Mouse (Mus musculus) spleen, postnatal 36 days (tissue): ENCODE measurements around the gene Zfp950.

Experiments used
- DNase-seq, 2 experiments: peaks; one replicate each; pipeline ENCODE4 v3.0.0; 2022; ENCODE audit warnings: low spot score in 2 of 2, mixed read lengths in 1 of 2

The Zfp950 gene

DNA sequence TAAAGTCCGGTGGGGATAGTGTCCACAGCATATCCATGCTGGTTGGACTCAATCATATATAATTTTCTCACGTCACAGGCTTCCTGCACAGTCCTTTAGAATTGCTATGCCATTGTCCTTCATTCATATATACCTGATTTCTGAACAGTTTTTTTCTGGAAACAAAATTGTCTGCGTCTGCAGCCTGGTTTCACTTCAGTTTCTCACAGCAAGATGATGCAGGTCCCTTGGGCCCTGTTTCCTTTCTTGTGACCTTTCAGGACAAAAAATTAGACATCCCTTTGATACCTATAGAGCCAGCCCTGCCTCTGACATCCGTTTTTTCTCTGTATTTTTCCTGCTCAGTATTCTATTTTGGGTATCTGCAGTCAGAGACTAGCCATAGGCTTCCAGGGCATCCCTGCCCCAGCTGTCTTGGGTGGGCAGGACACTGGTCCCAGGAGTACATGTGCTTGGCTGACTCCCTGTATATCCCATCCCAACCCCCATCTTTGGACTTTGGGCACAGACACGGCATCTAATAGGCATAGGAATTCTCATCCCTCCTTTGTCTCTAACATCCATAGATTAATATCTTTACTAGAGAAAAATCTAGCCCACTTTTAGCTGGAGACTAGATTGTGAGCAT is 83.7 kb downstream of the Zfp950 start:
- DNase-seq = peak; percentile 35 to 51

DNA sequence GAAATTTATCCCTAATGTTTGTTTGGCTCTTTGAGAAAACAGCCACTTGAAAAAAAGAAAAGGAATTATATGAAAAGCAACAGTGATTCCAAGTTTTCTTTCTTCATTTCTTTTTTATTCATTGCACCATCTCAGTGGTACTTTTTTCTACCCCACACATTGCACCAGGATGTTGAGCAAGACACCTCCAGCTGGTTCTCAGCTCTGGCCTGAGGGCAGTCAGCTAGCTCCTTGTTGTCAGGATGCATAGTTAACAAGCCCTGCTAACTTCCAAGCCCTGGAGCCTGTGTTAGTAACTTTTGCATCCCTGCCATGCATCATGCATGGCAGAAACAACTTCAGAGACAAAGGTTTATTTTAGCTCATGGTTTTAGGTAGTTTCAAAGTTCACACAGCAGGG is 87.9 kb downstream of the Zfp950 start:
- no peak for DNase-seq

DNA sequence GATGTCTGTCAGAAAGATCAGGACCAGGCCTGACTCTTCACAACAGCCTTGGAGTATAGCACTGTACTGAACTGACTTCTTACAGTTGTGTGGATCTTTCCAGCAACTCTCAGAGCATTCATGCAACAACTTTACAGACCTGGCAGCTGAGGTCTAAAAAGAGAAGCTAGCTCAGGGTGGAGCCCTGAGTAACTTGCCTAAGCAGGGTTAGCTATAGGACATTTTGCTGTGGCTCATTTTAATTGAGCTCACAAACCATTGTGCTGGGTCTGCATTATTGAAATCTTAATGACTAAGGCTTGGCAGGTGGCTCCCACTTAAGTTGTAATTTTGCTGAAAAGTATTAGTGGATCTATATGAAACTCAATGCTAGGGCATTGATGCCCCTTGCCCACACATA is 88.6 kb downstream of the Zfp950 start:
- no peak for DNase-seq

DNA sequence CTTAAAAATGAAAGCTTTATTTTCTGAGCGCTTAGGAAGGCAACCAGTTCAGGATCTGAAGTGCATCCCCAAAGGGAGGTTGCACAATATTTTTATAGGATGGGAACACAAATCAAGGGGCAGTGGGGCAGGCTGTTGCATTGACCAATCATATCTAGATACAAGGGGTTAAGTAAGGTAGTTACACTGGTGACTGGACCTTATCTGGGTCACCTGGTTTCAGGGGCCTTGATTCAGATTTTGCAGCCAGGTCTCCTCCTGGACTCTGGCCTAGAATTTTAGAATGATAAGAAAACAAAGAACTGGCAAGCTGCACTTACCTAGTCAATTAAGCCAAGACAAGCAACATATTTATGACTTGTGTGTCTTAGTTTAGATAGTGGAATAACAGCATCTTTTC is 89.5 kb downstream of the Zfp950 start:
- DNase-seq = no peak

DNA sequence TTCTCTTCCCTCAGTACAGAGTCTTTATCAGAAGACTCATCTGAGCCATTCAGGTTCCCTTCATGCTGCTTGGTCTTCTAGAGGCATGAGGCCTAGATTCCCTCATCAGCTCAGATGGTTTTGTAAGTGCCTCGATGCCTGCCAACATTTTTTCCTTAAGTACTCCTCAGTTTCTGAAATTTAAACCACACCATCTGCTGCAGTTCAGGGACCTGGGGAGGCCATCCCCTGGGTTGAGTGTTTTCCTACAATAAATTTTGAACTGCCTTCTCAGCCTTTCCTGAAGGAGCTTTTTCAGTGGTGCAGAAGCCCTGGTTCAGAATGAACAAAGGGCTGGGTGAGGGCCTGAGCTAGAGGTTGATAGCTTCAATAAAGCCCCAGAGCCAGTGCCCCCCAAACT is 91.2 kb downstream of the Zfp950 start:
- no peak for DNase-seq

DNA sequence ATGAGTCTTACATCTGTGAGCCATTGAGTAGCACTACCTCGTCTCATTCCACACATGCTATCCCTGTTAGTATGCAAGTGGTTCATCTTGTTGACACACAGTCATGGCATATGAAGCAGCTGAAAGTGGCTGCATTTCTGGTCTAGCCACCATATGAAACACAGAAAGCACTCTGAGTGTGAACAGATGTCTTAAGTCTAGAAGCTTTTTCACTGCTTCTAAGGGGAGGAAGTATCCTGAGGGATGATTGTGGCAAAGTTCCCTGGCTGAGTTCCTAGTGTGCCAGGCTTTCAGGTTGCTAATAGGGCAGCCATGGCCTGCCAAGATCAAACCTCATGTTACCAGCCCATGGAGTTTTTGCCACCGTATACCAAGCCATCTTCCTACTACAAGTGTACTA is 92.0 kb downstream of the Zfp950 start:
- DNase-seq = no peak

DNA sequence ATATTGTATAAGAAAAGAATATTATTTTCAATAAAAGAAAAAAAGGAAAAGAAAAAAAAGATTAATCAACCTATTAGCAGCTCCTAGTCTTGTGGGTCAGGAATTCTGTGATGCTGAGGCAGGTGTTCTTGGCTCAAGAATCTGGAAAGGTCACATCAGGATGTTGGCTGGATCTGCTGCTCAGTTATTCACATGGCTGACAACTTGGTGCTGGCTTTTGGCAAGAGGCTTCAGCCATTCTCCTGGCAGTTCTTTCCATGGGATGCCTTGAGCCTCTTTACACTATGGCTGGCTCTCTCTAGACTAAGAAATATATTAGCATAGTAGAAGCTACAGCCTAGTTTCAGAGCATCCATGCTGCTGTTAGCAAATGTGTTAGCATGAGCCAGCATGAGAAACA is 101.5 kb downstream of the Zfp950 start:
- DNase-seq = no peak

DNA sequence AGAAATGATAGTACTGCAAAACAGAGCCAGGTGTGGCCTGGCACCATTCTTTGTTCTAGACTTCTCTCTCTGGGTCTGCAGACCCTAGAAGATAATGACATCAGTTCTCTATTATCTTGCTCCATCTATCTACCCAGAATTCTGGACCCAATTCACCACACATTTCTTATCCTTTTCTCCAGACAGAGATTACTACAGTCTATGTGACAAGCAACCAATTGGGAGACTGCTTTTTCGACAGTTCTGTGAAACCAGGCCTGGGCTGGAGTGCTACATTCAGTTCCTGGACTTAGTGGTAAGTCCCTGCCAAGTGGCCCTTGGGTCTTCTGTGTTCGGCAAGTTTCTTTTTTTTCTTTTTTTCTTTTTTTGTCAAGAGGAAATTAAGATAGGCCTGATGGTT is 109.1 kb downstream of the Zfp950 start:
- no peak for DNase-seq

DNA sequence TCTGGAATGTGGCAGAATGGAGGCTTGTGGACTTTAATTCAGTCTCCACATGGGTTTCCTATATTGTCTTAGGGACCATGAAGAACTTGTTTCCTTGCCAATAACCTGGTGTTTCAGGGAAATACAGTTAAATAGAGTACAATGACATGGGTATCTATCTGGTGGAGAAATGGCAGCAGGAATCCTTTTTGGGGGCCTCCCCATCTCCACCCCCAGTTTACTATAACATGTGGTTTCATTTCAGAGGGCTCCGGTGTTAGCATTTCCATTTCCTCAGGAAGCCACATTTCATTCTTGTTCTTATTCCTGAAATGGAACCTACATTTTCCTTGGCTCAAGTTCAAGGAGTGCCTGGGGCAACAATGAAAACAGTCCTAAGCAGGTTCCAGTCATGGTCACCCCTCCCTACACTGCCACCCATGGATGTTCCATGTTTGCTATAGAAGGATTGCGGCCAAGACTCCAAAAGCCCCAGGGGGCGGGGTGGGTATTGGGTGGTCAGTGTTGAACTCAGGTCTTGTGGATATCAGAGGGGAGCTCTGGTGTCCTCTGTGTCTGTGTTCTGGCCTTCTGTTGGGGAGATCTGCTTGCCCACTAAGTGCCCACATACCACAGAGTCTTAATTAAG is 118.6 kb downstream of the Zfp950 start:
- no peak for DNase-seq

DNA sequence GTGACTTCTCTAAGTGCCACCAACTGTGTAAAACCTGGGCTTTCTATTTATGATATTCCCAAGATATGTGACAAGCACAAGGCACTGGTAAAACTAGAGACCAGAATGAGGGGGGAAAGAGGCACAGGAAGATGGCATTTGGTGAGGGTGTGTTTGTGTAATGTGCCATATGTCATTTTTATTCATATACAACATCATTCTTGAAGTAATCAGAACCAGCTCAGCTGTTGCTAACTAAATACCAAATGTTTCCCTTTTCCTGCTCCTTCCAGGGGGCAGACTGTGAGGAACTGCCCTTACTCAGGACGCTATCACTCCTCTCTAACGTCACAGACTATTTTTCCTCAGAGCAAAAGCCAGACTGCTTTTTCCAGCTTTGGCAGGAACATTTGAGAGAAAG is 119.1 kb downstream of the Zfp950 start:
- DNase-seq = no peak

DNA sequence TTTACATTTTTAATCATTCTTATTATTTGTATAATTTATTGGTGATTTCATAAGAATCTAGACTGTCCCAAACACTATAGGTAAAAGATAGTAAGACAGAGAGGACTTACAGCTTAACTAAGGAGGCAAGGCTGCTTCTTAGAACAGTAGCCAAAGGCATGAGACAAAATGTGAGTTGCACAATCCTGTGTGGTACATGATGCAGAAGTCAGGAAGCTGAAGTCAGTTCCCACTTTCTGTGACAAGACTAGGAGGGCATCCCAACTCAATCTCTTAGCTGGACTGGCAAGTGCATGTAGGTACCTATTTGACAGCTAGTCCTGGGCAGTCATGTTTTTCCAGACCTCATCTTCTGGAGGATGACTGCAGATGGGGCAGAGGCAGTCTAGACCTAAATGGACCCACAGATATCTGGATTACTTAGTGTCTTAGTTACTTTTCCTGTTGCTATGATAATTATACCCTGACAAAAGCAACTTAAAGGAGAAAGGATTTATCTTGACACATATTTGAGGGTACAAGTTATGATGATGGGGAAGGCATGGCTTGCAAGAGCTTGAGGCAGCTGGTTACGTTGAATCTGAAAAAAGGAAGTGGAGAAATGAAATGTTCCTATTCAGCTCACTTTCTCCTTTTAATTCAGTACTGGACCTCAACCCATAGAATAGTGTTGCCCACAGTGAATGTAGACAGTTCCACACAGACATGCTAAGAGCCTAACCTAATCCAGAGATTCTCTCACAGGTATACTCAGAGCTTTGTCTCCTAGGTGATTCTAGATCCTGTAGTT is 123.0 kb downstream of the Zfp950 start:
- DNase-seq = peak in 1 of 2 experiments; percentile 19

DNA sequence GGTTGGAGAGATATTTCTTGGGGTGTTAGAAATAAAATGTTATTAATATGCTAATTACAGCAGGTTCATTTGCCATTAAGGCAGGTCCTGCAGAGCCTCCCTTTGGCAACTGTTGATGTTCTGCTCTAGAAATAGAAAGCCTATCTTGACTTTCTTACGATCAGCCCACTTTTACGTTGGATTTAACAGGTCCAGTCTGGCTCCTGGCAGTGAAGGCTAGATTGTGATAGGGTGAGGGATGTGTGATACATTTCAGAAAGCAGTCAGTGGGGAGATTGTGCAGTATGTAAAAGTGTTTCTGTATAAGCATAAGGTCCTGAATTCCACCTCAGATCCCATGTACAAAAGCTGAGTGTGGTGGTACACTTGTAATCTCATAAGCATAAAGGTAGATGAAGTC is 131.4 kb downstream of the Zfp950 start:
- DNase-seq = no peak
